Mouse (Mus musculus): ENCODE measurements around the gene Upf3b.

DNA sequence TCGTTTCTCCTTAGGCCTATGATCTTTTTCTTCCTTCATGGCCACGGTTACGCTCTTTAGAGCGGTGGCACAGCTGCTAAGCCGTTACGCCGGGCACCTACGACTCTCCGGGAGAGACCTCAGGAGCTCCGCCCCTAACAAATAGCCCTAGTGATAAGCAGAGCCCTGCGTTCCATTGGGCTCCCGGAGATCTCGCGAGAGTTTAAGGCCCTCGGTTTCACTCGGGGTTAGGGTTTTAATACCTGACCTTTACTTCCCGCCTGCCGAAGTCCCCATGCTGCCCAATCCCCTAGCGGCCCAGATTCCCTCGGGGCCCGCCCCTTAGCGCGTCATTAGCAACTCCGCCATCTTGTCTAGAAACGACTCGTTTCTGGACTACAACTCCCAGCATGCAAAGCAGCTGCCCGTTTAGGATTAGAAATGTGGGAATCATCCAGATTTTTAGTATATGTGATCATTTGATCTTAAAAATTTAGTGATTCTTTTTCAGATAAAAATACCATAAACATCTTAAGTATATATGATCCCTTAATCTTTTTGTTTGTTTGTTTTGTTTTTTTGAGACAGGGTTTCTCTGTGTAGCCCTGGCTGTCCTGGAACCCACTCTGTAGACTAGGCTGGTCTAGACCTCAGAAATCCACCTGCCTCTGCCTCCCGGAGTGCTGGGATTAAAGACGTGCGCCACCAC lies at the start of gene Upf3b:
- TF ChIP-seq POLR2A (IDR thresholded peaks at IDR 0.05; ENCODE audit: borderline replicate concordance, insufficient read depth, low read length) (peak; percentile 68; the same call in 1 of the 2 replicates), CTCF (IDR thresholded peaks at IDR 0.05; ENCODE audit: borderline replicate concordance, insufficient read depth, low read depth, low read length) (no peak)
